Mouse (Mus musculus) heart, embryonic 14.5 days (tissue): Measurements from ENCODE around the gene Trim71. TPM values are rescaled to one million over a fixed set of nuclear protein-coding genes. Genes with fewer than 3 reads are reported as not detected.

Source experiments
- ATAC-seq: fragments of 200-750 bp; cut with Nextera tagmentation; 2 replicates; pipeline ENCODE4 v1.8.0; 2017; ENCODE audit warnings: low read depth, moderate TSS enrichment; ENCODE audit not compliant: insufficient number of reproducible peaks, insufficient read depth, low FRiP score
- H3K27ac ChIP-seq, 2 experiments: fragments of 200-500 bp in 1 of 2; fragments of 300-500 bp in 1 of 2; sonication (generic) in 1 of 2; replicated peaks in 1 of 2; 2 replicates each; pipeline ENCODE4 v1.5.1; 2012 to 2014; ENCODE audit warnings: low read depth in 2 of 2, low read length in 2 of 2, control low read depth in 1 of 2, mild to moderate bottlenecking in 1 of 2, mixed read lengths in 1 of 2; ENCODE audit not compliant: control insufficient read depth in 1 of 2, insufficient read depth in 1 of 2
- H3K27me3 ChIP-seq: fragments of 300-500 bp; sonication (generic); 2 replicates; pipeline ENCODE4 v1.6.1; 2014; ENCODE audit warnings: mild to moderate bottlenecking, low read length, control low read depth; ENCODE audit not compliant: control insufficient read depth, insufficient read depth
- H3K36me3 ChIP-seq: fragments of 300-500 bp; sonication (generic); 2 replicates; pipeline ENCODE4 v1.6.1; 2014; ENCODE audit warnings: mild to moderate bottlenecking, control low read depth, low read length, mixed read lengths; ENCODE audit not compliant: control insufficient read depth, insufficient read depth
- H3K4me1 ChIP-seq, 2 experiments: fragments of 200-500 bp in 1 of 2; fragments of 300-500 bp in 1 of 2; sonication (generic) in 1 of 2; 2 replicates each; pipeline ENCODE4 v1.6.1; 2012 to 2014; ENCODE audit warnings: low read length in 2 of 2, control low read depth in 1 of 2, mixed read lengths in 1 of 2; ENCODE audit not compliant: control insufficient read depth in 2 of 2, insufficient read depth in 2 of 2
- H3K4me2 ChIP-seq: fragments of 300-500 bp; sonication (generic); 2 replicates; pipeline ENCODE4 v1.6.1; 2014; ENCODE audit warnings: mild to moderate bottlenecking, low read length
- H3K4me3 ChIP-seq, 2 experiments: fragments of 200-500 bp in 1 of 2; fragments of 300-500 bp in 1 of 2; sonication (generic) in 1 of 2; 2 replicates each; pipeline ENCODE4 v1.5.1; 2012 to 2014; ENCODE audit warnings: low read length in 2 of 2, mild to moderate bottlenecking in 2 of 2, control low read depth in 1 of 2, low read depth in 1 of 2, moderate library complexity in 1 of 2; ENCODE audit not compliant: control insufficient read depth in 1 of 2, insufficient read depth in 1 of 2
- H3K9ac ChIP-seq: fragments of 300-500 bp; sonication (generic); 2 replicates; pipeline ENCODE4 v1.6.1; 2014; ENCODE audit warnings: mild to moderate bottlenecking, low read length
- H3K9me3 ChIP-seq: fragments of 300-500 bp; sonication (generic); 2 replicates; pipeline ENCODE4 v1.6.1; 2016; ENCODE audit warnings: low read length, control low read depth; ENCODE audit not compliant: control insufficient read depth
- WGBS: fragments of 180-500 bp; shearing (Covaris S2); extraction: QIAGEN DNeasy Blood & Tissue Kit; methylation state at CpG from one replicate; pipeline ENCODE4 v1.1.7; 2014; 5-methylcytosine and 5-hydroxymethylcytosine counted together
- polyA plus RNA-seq: library from polyadenylated mRNA; unstranded; fragments of >200 nt; fragmentation: Nextera tagmentation; extraction: Ambion mirVana; gene quantifications from 2 replicates; pipeline ENCODE4 v1.2.1, GENCODE M21; 2014

Gene Trim71
- polyA plus RNA-seq, result 0.05 TPM in 1 of 2 replicates, not detected in the other

- Histone ChIP-seq H3K27ac (no peak within 1 kb of the TSS), H3K9ac (peak within 1 kb of the TSS; percentile 65), H3K9me3 (no peaks in the 10 kb centered on the region), H3K36me3 (no peaks in the 10 kb centered on the region), H3K4me3 (peak within 1 kb of the TSS; percentile 55 to 67), H3K4me1 (peaks cover 2 to 26% of the 10 kb centered on the region in 2 experiments; a peak in 3 of 4 replicates), H3K27me3 (peaks cover 58% of the 10 kb centered on the region), H3K4me2 (peak within 1 kb of the TSS; percentile 96)
- WGBS, result 0% methylated on average over 79 of the region's 91 CpGs
- ATAC-seq, result no peak
Observed at GRCm38 (mm10) chr9:114563761-114564606, at the start of gene Trim71. TSS of gene Trim71 (minus strand) at chr9:114564369.

GRCm38 (mm10) chr9:114613026-114613425 lies 48.9 kb upstream of the Trim71 start:
- Histone ChIP-seq H3K9me3 (no peaks in the 10 kb centered on the region), H3K4me1 (no peaks in the 10 kb centered on the region), H3K27ac (no peak overlapping the region), H3K4me3 (no peak overlapping the region), H3K27me3 (no peaks in the 10 kb centered on the region), H3K9ac (no peak overlapping the region), H3K36me3 (peaks cover 85% of the 10 kb centered on the region), H3K4me2 (no peak overlapping the region)
- 86% methylated on average over 4 of the region's 4 CpGs for WGBS
- no peak for ATAC-seq

GRCm38 (mm10) chr9:114612566-114612965 lies 48.4 kb upstream of the Trim71 start:
- no peaks in the 10 kb centered on the region for H3K9me3 ChIP-seq
- peaks cover 85% of the 10 kb centered on the region for H3K36me3 ChIP-seq
- WGBS, result 80% methylated on average over 4 of the region's 4 CpGs

GRCm38 (mm10) chr9:114610266-114610665 lies 46.1 kb upstream of the Trim71 start:
- H3K9me3 ChIP-seq, result no peaks in the 10 kb centered on the region
- H3K4me3 ChIP-seq, result no peak overlapping the region
- H3K4me2 ChIP-seq, result no peak overlapping the region
- H3K9ac ChIP-seq, result no peak overlapping the region
- no peak overlapping the region for H3K27ac ChIP-seq
- 89% methylated on average over 3 of the region's 3 CpGs for WGBS
- H3K4me1 ChIP-seq, result no peaks in the 10 kb centered on the region
- H3K27me3 ChIP-seq, result no peaks in the 10 kb centered on the region
- peaks cover 87% of the 10 kb centered on the region for H3K36me3 ChIP-seq
- ATAC-seq, result no peak

More at GRCm38 (mm10) chr9:114612566-114612965, 48.4 kb upstream of the Trim71 start:
- Histone ChIP-seq H3K4me1 (no peaks in the 10 kb centered on the region), H3K9ac (no peak overlapping the region), H3K27me3 (no peaks in the 10 kb centered on the region), H3K4me3 (no peak overlapping the region), H3K27ac (no peak overlapping the region), H3K4me2 (no peak overlapping the region)
- no peak for ATAC-seq

- H3K9me3 ChIP-seq, result no peaks in the 10 kb centered on the region
- no peaks in the 10 kb centered on the region for H3K4me1 ChIP-seq
- no peak overlapping the region for H3K4me3 ChIP-seq
- no peak overlapping the region for H3K9ac ChIP-seq
- H3K27me3 ChIP-seq, result no peaks in the 10 kb centered on the region
- 61% methylated on average over 12 of the region's 12 CpGs for WGBS
- H3K27ac ChIP-seq, result no peak overlapping the region
- ATAC-seq, result no peak
- H3K4me2 ChIP-seq, result no peak overlapping the region
- peaks cover 60% of the 10 kb centered on the region for H3K36me3 ChIP-seq
Observed at GRCm38 (mm10) chr9:114603876-114604540, 39.8 kb upstream of the Trim71 start.

- 66% methylated on average over 1 of the region's 1 CpGs for WGBS
Observed at GRCm38 (mm10) chr9:114601096-114601495, 36.9 kb upstream of the Trim71 start.

GRCm38 (mm10) chr9:114585017-114585345 lies 20.8 kb upstream of the Trim71 start:
- no peak overlapping the region for H3K4me2 ChIP-seq
- H3K9ac ChIP-seq, result no peak overlapping the region
- H3K4me3 ChIP-seq, result no peak overlapping the region
- ATAC-seq, result no peak
- no peaks in the 10 kb centered on the region; the same call in 1 of the 2 replicates for H3K27me3 ChIP-seq
- no peak overlapping the region for H3K27ac ChIP-seq
- H3K9me3 ChIP-seq, result no peaks in the 10 kb centered on the region
- 60% methylated on average over 5 of the region's 5 CpGs for WGBS
- peaks cover 42% of the 10 kb centered on the region for H3K36me3 ChIP-seq
- peaks cover 0 to 6% of the 10 kb centered on the region in 2 experiments; a peak in 1 of 4 replicates for H3K4me1 ChIP-seq

More at GRCm38 (mm10) chr9:114601096-114601495, 36.9 kb upstream of the Trim71 start:
- Histone ChIP-seq H3K4me3 (no peak overlapping the region), H3K9ac (no peak overlapping the region), H3K4me2 (no peak overlapping the region), H3K9me3 (no peaks in the 10 kb centered on the region), H3K4me1 (no peaks in the 10 kb centered on the region), H3K27ac (no peak overlapping the region), H3K27me3 (no peaks in the 10 kb centered on the region), H3K36me3 (peaks cover 64% of the 10 kb centered on the region)
- ATAC-seq, result no peak
